Mouse (Mus musculus) G1E (cell line): ENCODE measurements around the gene Atxn7l1.

ENCODE experiments used
- CTCF ChIP-seq: IDR thresholded peaks from 2 replicates; pipeline ENCODE4 v1.5.1; 2012; ENCODE audit warnings: low read depth, low read length, inconsistent platforms, mixed read lengths
- GATA2 ChIP-seq: IDR thresholded peaks from 2 replicates; pipeline ENCODE4 v1.6.1; 2012; ENCODE audit warnings: low read depth, low read length, inconsistent platforms, borderline replicate concordance
- TAL1 ChIP-seq: conservative IDR thresholded peaks from 2 replicates; pipeline ENCODE4 v1.6.1; 2012; ENCODE audit warnings: low read depth, low read length, inconsistent platforms, mixed read lengths

DNA sequence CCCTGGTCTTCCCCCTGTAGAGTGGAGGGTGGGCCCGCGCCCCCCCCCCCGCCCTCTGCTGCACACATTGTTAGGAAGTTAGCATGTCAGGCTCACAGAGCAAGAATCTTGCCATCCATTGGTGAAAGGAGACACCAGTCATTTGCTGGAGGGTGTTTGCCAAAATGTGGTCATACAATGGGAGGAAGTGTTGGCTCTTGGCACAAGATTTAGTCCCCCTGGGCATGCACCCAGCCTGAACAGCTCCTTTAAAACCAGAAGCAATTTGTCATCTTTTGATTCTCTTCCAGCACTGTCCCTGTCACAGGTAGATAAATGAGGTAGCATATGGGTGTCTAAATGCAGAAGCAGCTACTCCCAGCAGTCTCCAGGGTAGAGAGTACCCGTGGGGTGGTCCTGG lies 98.0 kb downstream of the Atxn7l1 start:
- TF ChIP-seq CTCF (no peak), GATA2 (no peak), TAL1 (no peak)
